17 mouse cellular contexts compared by ENCODE assay signal in the genomic region with DNA sequence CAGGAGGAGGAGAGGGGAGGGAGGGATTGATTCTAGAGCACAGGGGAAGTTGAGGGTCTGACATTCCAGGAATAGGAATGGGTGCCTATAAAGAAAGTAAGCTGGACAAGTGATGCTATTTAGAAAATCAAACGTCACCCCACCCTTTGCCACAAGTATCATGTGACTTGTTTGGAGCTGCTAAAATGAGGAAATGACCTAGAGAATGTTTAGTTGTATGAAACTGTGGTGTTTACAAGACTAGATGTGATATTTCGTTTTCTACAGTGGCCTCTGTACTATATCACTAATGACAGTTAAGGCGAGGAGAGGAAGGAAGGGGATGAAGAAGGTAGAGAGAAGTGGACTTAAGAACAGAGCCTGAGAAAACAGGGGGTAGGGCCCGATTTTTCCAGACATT. TPM values are rescaled to one million over a fixed set of nuclear protein-coding genes. Genes with fewer than 3 reads are reported as not detected.
DNase-seq lines count a peak whose midpoint lies in the region; ATAC-seq and TF ChIP-seq lines count a peak whose summit lies in the region.
"Had no signal": no experiment of that assay in that cellular context is flagged by ENCODE, and none has a peak within 500 bp of the region (broad histone marks: within the 10 kb centered on the region; RNA-seq: fewer than 3 reads in every experiment).

No protein-coding gene starts in this region.

- no peak overlapping the region for H3K9ac ChIP-seq in heart, embryonic 12.5 days
- H3K9ac ChIP-seq in limb, embryonic 13.5 days, result peak overlapping the region; percentile 50; the same call in 1 of the 2 replicates
- H3K9ac ChIP-seq: intestine, embryonic 15.5 days; midbrain, embryonic 13.5 days had no signal

- TF ChIP-seq POLR2A in spleen, adult 2 months (IDR thresholded peaks at IDR 0.05; ENCODE audit: low read depth, low read length), result no peak

- H3K27me3 ChIP-seq in heart, embryonic 12.5 days (replicated peaks), result no peaks in the 10 kb centered on the region
- no peaks in the 10 kb centered on the region for H3K27me3 ChIP-seq in spleen, adult 2 months (ENCODE audit: control insufficient read depth, insufficient read depth, low read length)
- no peaks in the 10 kb centered on the region for H3K27me3 ChIP-seq in limb, embryonic 13.5 days
- H3K27me3 ChIP-seq: intestine, embryonic 15.5 days; midbrain, embryonic 13.5 days had no signal

- H3K9me3 ChIP-seq in heart, embryonic 12.5 days (replicated peaks), result no peaks in the 10 kb centered on the region
- H3K9me3 ChIP-seq in limb, embryonic 13.5 days, result no peaks in the 10 kb centered on the region
- H3K9me3 ChIP-seq: intestine, embryonic 15.5 days; midbrain, embryonic 13.5 days had no signal

- H3K4me3 ChIP-seq in heart, embryonic 12.5 days, result no peak overlapping the region
- no peak overlapping the region for H3K4me3 ChIP-seq in spleen, adult 2 months (ENCODE audit: extremely low read depth, insufficient read depth, insufficient read length)
- H3K4me3 ChIP-seq in limb, embryonic 13.5 days, result no peak overlapping the region
- H3K4me3 ChIP-seq: intestine, embryonic 15.5 days; midbrain, embryonic 13.5 days had no signal

- no peak for ATAC-seq in heart, embryonic 12.5 days (ENCODE audit: insufficient number of reproducible peaks, low FRiP score)
- no peak for ATAC-seq in limb, embryonic 13.5 days (ENCODE audit: low FRiP score, low read depth)
- ATAC-seq: intestine, embryonic 15.5 days had no signal

- no peak overlapping the region for H3K27ac ChIP-seq in heart, embryonic 12.5 days (ENCODE audit: poor library complexity, severe bottlenecking)
- H3K27ac ChIP-seq in spleen, adult 2 months (ENCODE audit: insufficient read depth, low read length), result peak overlapping the region; percentile 22; the same call in 1 of the 2 replicates
- peak overlapping the region; percentile 98 for H3K27ac ChIP-seq in limb, embryonic 13.5 days
- H3K27ac ChIP-seq: intestine, embryonic 15.5 days had no signal

- TF ChIP-seq CTCF in spleen, adult 2 months (IDR thresholded peaks at IDR 0.05; ENCODE audit: extremely low read depth, insufficient read depth, insufficient read length, insufficient replicate concordance), result no peak

- no peak overlapping the region for H3K4me2 ChIP-seq in heart, embryonic 12.5 days
- H3K4me2 ChIP-seq in limb, embryonic 13.5 days (replicated peaks), result no peak overlapping the region
- H3K4me2 ChIP-seq: intestine, embryonic 15.5 days; midbrain, embryonic 13.5 days had no signal

- peaks cover 12% of the 10 kb centered on the region for H3K4me1 ChIP-seq in heart, embryonic 12.5 days (replicated peaks)
- peaks cover 7% of the 10 kb centered on the region; the same call in 1 of the 2 replicates for H3K4me1 ChIP-seq in spleen, adult 2 months (ENCODE audit: control insufficient read depth, insufficient read depth, insufficient read length)
- peaks cover 50% of the 10 kb centered on the region for H3K4me1 ChIP-seq in limb, embryonic 13.5 days

- H3K36me3 ChIP-seq in heart, embryonic 12.5 days, result no peaks in the 10 kb centered on the region
- H3K36me3 ChIP-seq in spleen, adult 2 months (ENCODE audit: control insufficient read depth, insufficient read depth, low read length), result no peaks in the 10 kb centered on the region
- no peaks in the 10 kb centered on the region for H3K36me3 ChIP-seq in limb, embryonic 13.5 days
- H3K36me3 ChIP-seq: intestine, embryonic 15.5 days; midbrain, embryonic 13.5 days had no signal

- WGBS in heart, embryonic 12.5 days, result 61% methylated on average over 4 of the region's 4 CpGs
- WGBS in spleen, adult 2 months, result 15% methylated on average over 4 of the region's 4 CpGs
- 56% methylated on average over 4 of the region's 4 CpGs for WGBS in limb, embryonic 13.5 days

- peak; percentile 85 for DNase-seq in heart, adult 11 months
- DNase-seq in spleen, adult 2 months (ENCODE audit: low read depth in 1 of 2, low spot score in 2 of 2), result peak in 1 of 2 experiments; percentile 52
- no peak for DNase-seq in spleen, postnatal 14 days (ENCODE audit: low spot score in 2 of 2)
- no peak for DNase-seq in ovary, adult 18-20 months (ENCODE audit: low spot score)
- no peak for DNase-seq in adrenal gland, adult (ENCODE audit: inconsistent age in 2 of 2, low spot score in 1 of 2)
- no peak for DNase-seq in testis, postnatal 14 days (ENCODE audit: low spot score)
- DNase-seq: cerebellum, postnatal 10 days; gastrocnemius, postnatal 36 days; kidney, postnatal 4 days; lung, adult 2 months had no signal

RNA-seq across cellular contexts. Expression of a gene that starts 19.3 kb away (rescaled TPM):
- polyA plus RNA-seq in heart, embryonic 12.5 days (2016; fragmentation: Nextera tagmentation; extraction: Ambion mirVana), result not detected in 2 replicates
- not detected in 2 replicates for polyA plus RNA-seq in spleen, adult 2 months (2012; rRNA removed)
- polyA plus RNA-seq in limb, embryonic 13.5 days (2015; fragmentation: Nextera tagmentation; extraction: Ambion mirVana), result 0.26 TPM in 1 of 2 replicates, not detected in the other
- polyA plus RNA-seq: C2C12; forebrain, embryonic 16.5 days; heart, postnatal 0 days; intestine, embryonic 15.5 days; lung, adult 2 months; midbrain, embryonic 13.5 days had no signal

RNA-seq across cellular contexts. Expression of a gene that starts 29.8 kb away (rescaled TPM):
- 22.5 and 23.4 TPM in 2 replicates for polyA plus RNA-seq in heart, embryonic 12.5 days (2016; fragmentation: Nextera tagmentation; extraction: Ambion mirVana)
- 10.2 and 10.7 TPM in 2 replicates for polyA plus RNA-seq in spleen, adult 2 months (2012; rRNA removed)
- 53.9 and 57.3 TPM in 2 replicates for polyA plus RNA-seq in limb, embryonic 13.5 days (2015; fragmentation: Nextera tagmentation; extraction: Ambion mirVana)
